Mouse (Mus musculus): ENCODE results near the gene Mcts2.

Mcts2 gene

GRCm38 (mm10) chr2:152686399-152686798 is 436 bp upstream of the Mcts2 start:
- DNase-seq (ENCODE audit: low read depth, low spot score) = no peak

DNA sequence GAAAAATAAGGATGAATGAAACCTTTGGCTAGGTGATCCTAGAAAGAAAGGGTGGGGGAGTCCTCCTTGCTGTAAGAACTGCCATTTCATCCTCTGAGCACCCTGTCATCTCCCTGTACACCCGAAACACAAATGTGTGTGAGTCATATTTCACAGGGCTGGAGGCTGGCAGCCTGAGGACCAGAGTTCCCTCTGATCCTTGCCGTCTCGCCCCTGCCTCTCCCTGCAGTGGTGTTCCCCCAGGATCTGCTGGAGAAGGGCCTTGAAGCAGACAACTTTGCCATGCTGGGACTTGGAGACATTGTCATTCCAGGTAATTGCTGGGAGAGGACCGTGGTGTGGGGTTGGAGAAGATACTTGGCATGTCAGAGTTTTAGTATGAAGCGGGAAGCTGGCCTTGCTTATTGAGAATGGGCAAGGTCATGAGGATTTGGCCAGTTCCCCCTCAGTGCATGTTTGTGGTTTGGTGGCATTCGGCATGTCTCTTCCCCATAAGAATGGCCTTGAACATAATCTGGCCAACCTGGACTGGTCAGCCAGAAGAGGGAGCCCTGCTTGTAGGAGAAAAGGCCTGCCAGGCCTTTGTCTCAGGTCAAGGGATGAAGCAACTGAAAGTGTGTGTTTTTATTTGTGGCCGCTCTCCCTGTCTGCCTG is 4.9 kb downstream of the Mcts2 start:
- no peak for DNase-seq (ENCODE audit: low read depth, low spot score)

DNA sequence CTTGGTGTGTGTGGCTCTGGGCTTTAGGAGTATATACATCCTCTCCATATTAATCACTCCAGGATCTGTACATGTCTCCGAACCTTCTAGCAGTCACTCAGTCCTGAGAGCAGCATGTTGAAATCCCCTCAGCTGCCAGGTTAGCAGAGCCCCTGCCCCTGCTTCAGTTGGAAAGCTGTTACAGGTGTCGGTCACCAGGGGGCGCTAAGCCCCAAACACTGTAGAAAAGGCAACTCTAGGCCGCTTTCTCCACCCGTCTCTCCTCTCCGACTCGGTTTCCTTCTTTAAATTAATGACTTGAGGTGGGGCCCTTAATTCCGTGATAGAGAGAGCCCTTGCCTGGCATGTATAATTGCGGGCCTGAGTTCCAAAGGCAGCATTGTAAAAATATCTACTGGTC is 6.4 kb downstream of the Mcts2 start:
- DNase-seq (ENCODE audit: low read depth, low spot score) = no peak

GRCm38 (mm10) chr2:152693735-152694134 is 6.9 kb downstream of the Mcts2 start:
- DNase-seq (ENCODE audit: low read depth, low spot score) = no peak

- DNase-seq (ENCODE audit: low read depth, low spot score) = no peak
These were observed 7.9 kb downstream of the Mcts2 start for GRCm38 (mm10) chr2:152694708-152695107.

GRCm38 (mm10) chr2:152696016-152696415 is 9.2 kb downstream of the Mcts2 start:
- DNase-seq (ENCODE audit: low read depth, low spot score) = no peak

- DNase-seq (ENCODE audit: low read depth, low spot score) = peak; percentile 71
These were observed 9.8 kb downstream of the Mcts2 start for GRCm38 (mm10) chr2:152696476-152697164.

- no peak for DNase-seq (ENCODE audit: low read depth, low spot score)
These were observed 13.3 kb downstream of the Mcts2 start for GRCm38 (mm10) chr2:152700138-152700537.

DNA sequence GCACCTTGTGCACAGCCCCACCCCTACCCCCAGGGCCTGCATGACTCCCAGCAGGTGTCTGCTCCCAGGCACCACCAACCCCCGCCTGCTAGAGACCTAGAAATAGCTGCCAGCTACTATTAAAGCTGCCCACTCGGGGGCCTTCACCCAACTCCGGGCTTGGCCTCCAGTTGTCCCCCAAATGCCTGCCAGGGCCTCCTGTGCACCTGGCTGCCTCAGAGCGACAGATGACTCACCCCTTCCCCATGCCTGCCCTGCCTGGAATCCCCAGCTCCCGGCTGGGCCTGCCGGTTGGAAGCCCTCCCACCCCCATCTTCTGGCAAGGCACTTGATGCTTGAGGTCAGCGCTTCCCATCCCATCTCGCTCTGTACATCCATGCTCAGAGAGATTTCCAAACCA is 13.9 kb downstream of the Mcts2 start:
- no peak for DNase-seq (ENCODE audit: low read depth, low spot score)

- no peak for DNase-seq (ENCODE audit: low read depth, low spot score)
These were observed 16.9 kb downstream of the Mcts2 start for GRCm38 (mm10) chr2:152703596-152704255.

DNA sequence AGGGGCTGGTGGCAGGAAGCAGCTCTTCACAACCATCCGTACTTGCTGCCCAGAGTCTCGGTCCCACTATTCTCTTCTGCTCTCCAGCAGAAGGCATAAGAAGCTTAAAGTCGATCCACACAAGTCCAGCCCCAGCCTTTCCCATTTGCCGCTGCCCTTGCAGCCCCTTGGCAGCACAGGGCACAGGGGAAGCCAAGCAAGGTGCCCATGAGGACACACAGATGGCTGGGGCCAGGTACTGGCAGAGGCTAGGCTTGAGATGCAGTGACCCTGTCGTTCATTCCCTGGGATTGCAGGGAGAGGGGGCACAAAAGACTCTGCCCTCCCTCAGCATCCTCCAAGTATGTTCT is 17.4 kb downstream of the Mcts2 start:
- DNase-seq (ENCODE audit: low read depth, low spot score) = no peak

- DNase-seq (ENCODE audit: low read depth, low spot score) = no peak
These were observed 18.1 kb downstream of the Mcts2 start for GRCm38 (mm10) chr2:152704811-152705370.

- no peak for DNase-seq (ENCODE audit: low read depth, low spot score)
These were observed 19.2 kb downstream of the Mcts2 start for GRCm38 (mm10) chr2:152705993-152706571.

DNA sequence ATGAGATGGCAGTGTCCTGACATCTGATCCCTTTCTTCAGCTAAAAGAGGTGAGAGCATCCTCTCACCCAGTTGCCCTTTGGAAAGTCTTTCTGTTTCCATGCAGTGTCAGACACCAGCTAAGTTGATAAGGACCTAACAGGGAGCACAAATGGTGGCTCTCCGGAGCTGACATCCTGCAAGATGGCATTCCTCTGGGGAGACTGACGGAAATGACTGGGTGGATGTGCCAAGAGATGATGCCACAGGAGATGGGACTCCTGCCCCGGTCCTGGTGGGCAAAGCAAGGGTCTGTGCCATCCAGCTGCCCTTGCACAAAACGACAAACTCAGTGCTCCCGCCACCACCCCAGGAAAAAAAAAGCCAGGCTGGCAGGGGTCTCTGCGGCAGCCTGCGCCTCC is 20.4 kb downstream of the Mcts2 start:
- DNase-seq (ENCODE audit: low read depth, low spot score) = no peak

DNA sequence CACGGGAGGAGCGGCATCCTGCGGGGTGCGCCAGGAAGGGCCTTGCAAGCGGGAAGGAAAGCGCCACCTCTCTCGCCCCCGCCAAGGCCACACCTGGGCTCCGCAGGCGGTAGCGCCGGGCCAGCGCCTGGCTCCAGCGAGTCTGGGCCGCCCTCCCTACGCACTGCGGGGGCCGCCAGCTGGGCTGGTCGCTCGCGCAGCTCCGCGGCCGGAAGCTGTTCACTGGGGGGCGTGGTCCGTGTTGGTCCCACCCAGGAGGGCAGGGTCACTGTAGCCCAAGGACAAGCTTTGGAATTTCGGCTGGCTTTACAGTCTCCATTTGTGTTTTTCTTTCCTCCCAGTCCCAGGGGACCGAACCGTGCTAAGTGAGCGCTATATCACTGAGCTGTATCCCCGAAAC is 20.8 kb downstream of the Mcts2 start:
- DNase-seq (ENCODE audit: low read depth, low spot score) = peak; percentile 79

DNA sequence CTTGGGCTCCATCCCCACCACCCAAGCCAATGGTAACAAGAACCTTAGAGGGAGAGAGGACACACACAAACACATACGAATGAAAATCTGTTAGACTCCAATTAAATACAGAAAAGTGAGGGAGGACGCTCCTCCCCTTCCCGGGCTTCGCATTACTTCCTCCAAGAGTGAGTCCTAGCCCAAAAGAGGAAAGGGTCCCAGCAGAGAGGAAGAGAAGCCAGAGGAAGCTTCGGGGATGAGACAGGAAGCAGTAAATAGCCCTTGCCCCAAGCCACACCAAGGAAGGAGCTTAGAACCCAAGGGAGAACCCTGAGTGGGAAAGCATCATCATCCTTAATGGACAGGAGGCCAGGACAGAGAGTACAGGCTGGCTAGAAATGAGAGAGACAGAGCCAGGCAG is 22.2 kb downstream of the Mcts2 start:
- no peak for DNase-seq (ENCODE audit: low read depth, low spot score)

DNA sequence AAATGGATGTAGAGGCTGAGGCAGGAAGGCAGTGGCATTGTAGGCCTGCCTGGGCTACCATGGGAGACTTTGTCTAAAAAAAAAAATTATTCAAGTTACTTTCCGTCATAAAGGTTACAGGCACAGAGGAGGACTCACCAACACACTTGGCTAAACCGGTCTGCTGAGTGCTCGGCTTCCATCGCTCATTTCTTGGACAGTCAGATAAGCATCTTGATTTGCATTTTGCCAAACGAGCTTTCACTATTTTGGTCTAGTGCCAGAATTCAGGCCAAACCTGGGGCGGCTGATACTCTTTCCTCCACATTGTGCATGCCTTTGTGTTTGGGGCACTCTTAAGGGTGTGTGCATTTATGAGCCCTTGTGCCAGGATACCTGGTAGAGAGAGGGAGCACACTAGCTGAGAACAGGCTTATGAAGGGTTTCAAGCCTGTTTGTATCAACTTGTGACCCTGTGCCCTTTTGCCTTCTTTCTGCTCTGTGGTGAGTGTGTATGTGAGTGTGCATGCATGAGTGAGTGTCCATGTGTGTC is 29.5 kb downstream of the Mcts2 start:
- no peak for DNase-seq (ENCODE audit: low read depth, low spot score)

DNA sequence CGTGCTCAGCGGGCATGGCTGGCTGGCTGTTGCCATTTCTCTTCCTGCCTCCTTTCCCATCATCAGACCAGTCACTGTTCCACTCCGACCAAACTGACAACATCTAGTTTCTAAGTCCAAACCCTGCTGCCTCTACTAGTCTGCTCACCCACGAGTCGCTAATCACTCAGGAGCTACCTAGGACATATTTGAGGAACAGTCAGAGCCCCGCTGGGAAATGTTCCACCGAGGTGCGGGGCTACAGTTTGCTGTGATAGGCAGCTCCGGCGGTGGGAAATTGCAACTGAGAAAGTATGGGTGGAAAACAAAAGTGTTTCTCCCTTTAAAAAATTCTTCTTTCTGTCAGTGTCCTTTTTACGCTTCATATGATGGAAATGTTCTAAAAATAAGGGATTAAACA is 30.8 kb downstream of the Mcts2 start:
- no peak for DNase-seq (ENCODE audit: low read depth, low spot score)

- DNase-seq (ENCODE audit: low read depth, low spot score) = no peak
These were observed 31.2 kb downstream of the Mcts2 start for GRCm38 (mm10) chr2:152718076-152718475.

DNA sequence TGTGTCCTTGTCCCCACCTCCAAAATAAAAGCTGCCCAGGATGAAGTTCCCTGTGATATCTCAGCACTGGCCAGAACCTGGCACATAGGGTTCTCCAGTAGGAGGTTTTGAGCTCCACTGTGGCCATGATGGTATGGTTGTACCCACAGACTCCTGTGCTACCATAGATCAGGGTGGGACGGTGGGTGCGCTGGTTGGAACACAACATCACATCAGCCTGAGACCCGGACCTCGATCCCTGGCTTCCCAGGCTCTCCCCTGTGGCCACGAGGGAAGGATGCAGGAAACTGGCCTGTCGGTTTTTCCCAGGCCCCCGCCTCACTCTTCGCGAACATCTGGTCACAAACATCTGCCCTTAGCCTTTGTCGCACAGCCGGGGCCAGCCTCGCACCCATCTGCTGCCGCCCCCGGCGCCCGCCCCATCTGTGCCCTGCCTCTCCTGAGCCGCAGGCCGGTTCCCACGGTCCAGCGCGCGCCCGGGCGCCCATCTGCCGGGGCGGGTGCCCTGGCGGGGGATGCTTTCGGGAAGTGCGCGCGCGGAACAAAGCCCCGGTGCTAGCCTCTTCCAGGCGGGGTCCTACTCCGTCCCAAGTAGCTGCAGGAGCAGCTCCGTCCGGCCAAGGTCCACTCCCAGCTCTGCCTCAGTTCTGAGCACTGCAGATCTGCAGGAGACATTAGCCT is 37.0 kb downstream of the Mcts2 start:
- no peak for DNase-seq (ENCODE audit: low read depth, low spot score)

DNA sequence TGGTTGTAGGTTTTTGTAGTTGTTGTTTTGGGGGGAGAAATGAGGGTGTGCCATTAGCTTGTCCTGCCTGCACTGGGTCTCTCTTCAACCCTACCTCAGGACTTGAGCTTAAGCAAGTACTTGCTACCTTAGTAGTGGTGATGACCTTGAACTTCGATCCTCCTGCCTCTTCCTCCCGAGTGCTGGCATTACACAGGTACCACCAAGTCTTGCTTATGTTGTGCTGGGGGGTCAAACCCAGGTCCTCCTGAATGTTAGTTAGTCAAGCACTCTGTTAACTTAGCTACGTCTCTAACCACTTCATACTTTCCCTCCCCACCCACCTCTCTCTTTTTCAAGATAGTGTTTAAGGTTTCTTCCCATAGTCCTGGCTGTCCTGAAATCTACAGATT is 37.5 kb downstream of the Mcts2 start:
- no peak for DNase-seq (ENCODE audit: low read depth, low spot score)
